Comparison of ENCODE assay signal across 8 mouse cellular contexts in the genomic region with DNA sequence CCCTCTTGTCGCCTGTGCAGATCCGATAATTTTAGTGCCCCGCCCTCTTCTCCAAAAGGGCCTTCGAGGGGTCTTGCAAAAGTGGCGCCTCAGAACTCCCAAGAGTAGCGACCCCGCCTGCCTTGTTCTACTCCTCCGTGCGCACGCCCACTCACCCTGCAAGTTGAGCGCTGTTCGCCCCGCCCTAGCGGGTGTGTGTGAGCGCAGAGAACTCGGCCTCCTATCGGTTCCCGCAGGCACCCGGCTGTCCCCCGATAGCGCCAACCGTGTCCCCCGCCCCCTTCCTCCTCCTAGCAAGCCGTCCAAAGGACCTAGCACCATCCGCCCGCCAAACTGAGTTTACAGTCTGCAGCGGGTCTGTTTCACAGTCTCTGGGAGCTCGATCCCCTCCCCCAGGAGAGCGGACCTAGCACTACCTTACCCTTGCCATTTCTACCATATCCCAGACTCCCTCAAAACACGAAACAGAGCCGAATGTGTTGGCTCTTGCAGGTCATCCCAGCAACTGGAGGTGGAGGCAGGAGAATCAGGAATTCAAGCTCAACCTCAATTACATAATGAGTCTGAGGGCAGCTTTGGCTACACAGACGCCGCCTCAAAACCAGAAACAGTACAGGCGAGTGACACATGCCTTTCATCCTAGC. TPM values are rescaled to one million over a fixed set of nuclear protein-coding genes. Genes with fewer than 3 reads are reported as not detected.
DNase-seq lines count a peak whose midpoint lies in the region; ATAC-seq and TF ChIP-seq lines count a peak whose summit lies in the region.

No protein-coding gene starts in this region.

- H3K27me3 ChIP-seq in erythroblast, embryonic 14.5 days (ENCODE audit: control insufficient read depth): peaks cover 5% of the 10 kb centered on the region; the same call in 1 of the 2 replicates
- peaks cover 25% of the 10 kb centered on the region for H3K27me3 ChIP-seq in heart, postnatal 0 days (ENCODE audit: control insufficient read depth, insufficient read depth, low read length)
- H3K27me3 ChIP-seq in liver, postnatal 0 days (ENCODE audit: insufficient read depth, low read length): 0 out of 2 replicates have a peak, but pooled peaks cover 11% of the 10 kb centered on the region
- H3K27me3 ChIP-seq in neural tube, embryonic 13.5 days: peaks cover 56% of the 10 kb centered on the region
- no peaks in the 10 kb centered on the region for H3K27me3 ChIP-seq in testis, adult 2 months (ENCODE audit: control insufficient read depth, insufficient read depth, low read length)

- peak overlapping the region; percentile 64 for H3K4me3 ChIP-seq in brown adipose tissue, adult 24 weeks (ENCODE audit: insufficient read depth, low read depth, low read length)
- H3K4me3 ChIP-seq in erythroblast, embryonic 14.5 days (replicated peaks): peak overlapping the region; percentile 99
- H3K4me3 ChIP-seq in heart, postnatal 0 days (ENCODE audit: low read depth, low read length): peak overlapping the region; percentile 45
- peak overlapping the region; percentile 74 for H3K4me3 ChIP-seq in liver, postnatal 0 days (ENCODE audit: low read depth, low read length)
- peak overlapping the region; percentile 35 for H3K4me3 ChIP-seq in neural tube, embryonic 13.5 days
- peak overlapping the region; percentile 25 for H3K4me3 ChIP-seq in testis, adult 2 months (ENCODE audit: control insufficient read depth, low read depth, low read length)

- peaks cover 12% of the 10 kb centered on the region for H3K4me1 ChIP-seq in brown adipose tissue, adult 24 weeks (ENCODE audit: control insufficient read depth, insufficient read depth, insufficient read length, low read length)
- peaks cover 62% of the 10 kb centered on the region for H3K4me1 ChIP-seq in erythroblast, embryonic 14.5 days (ENCODE audit: control insufficient read depth)
- peaks cover 25% of the 10 kb centered on the region for H3K4me1 ChIP-seq in heart, postnatal 0 days (ENCODE audit: control insufficient read depth, insufficient read depth)
- H3K4me1 ChIP-seq in liver, postnatal 0 days (ENCODE audit: insufficient read depth): peaks cover 32% of the 10 kb centered on the region
- peaks cover 33% of the 10 kb centered on the region for H3K4me1 ChIP-seq in neural tube, embryonic 13.5 days (replicated peaks)
- peaks cover 13% of the 10 kb centered on the region for H3K4me1 ChIP-seq in testis, adult 2 months (ENCODE audit: control insufficient read depth, insufficient read depth, low read length)

- H3K4me2 ChIP-seq in heart, postnatal 0 days (ENCODE audit: low read depth, low read length): peak overlapping the region; percentile 89
- peak overlapping the region; percentile 71 for H3K4me2 ChIP-seq in liver, postnatal 0 days (ENCODE audit: low read depth, low read length)
- peak overlapping the region; percentile 61 for H3K4me2 ChIP-seq in neural tube, embryonic 13.5 days

- H3K9me3 ChIP-seq in erythroblast, embryonic 14.5 days (ENCODE audit: control insufficient read depth, low read length): no peaks in the 10 kb centered on the region
- no peaks in the 10 kb centered on the region for H3K9me3 ChIP-seq in heart, postnatal 0 days (replicated peaks; ENCODE audit: control insufficient read depth, low read length)
- H3K9me3 ChIP-seq in liver, postnatal 0 days (ENCODE audit: low read length): no peaks in the 10 kb centered on the region
- H3K9me3 ChIP-seq in neural tube, embryonic 13.5 days: no peaks in the 10 kb centered on the region

- WGBS in heart, postnatal 0 days: 3% methylated on average over 34 of the region's 34 CpGs
- 3% methylated on average over 34 of the region's 34 CpGs for WGBS in liver, postnatal 0 days (ENCODE audit: insufficient replicate concordance)
- WGBS in neural tube, embryonic 13.5 days: 3% methylated on average over 34 of the region's 34 CpGs

- no peak for TF ChIP-seq EP300 in heart, postnatal 0 days (IDR thresholded peaks at IDR 0.05; ENCODE audit: low read depth)
- peak; percentile 93 for TF ChIP-seq EP300 in liver, postnatal 0 days (IDR thresholded peaks at IDR 0.05; ENCODE audit: low read depth)

- DNase-seq in CD8-positive naive resting alpha-beta T cell, adult 2 months (ENCODE audit: low read depth in 2 of 2, low spot score in 2 of 2): peak; percentile 37 to 53
- DNase-seq in heart, postnatal 0 days (ENCODE audit: low spot score): peak; percentile 17
- DNase-seq in kidney, postnatal 25 days: peak; percentile 66 to 86
- peak; percentile 94 for DNase-seq in liver, postnatal 0 days

- ATAC-seq in heart, postnatal 0 days (ENCODE audit: insufficient read depth, low read depth): peak; percentile 62
- peak; percentile 93 for ATAC-seq in liver, postnatal 0 days
- ATAC-seq in neural tube, embryonic 13.5 days (ENCODE audit: low read depth): peak; percentile 41

- no peak for TF ChIP-seq POLR2A in testis, adult 2 months (IDR thresholded peaks at IDR 0.05; ENCODE audit: control insufficient read depth, low read depth, low read length)

- peaks cover 57% of the 10 kb centered on the region for H3K36me3 ChIP-seq in erythroblast, embryonic 14.5 days (ENCODE audit: control insufficient read depth)
- H3K36me3 ChIP-seq in heart, postnatal 0 days (replicated peaks; ENCODE audit: control insufficient read depth, insufficient read depth, low read length): no peaks in the 10 kb centered on the region
- peaks cover 32% of the 10 kb centered on the region for H3K36me3 ChIP-seq in liver, postnatal 0 days (replicated peaks; ENCODE audit: insufficient read depth, low read length)
- no peaks in the 10 kb centered on the region for H3K36me3 ChIP-seq in neural tube, embryonic 13.5 days
- H3K36me3 ChIP-seq in testis, adult 2 months (ENCODE audit: control insufficient read depth, insufficient read depth, low read length): no peaks in the 10 kb centered on the region

- H3K9ac ChIP-seq in heart, postnatal 0 days (replicated peaks; ENCODE audit: low read depth, low read length): 0 out of 2 replicates have a peak overlapping the region, but pooled peaks have one; percentile 13
- peak overlapping the region; percentile 70 for H3K9ac ChIP-seq in liver, postnatal 0 days (replicated peaks)
- H3K9ac ChIP-seq in neural tube, embryonic 13.5 days: peak overlapping the region; percentile 59

- peak overlapping the region; percentile 80 for H3K27ac ChIP-seq in brown adipose tissue, adult 24 weeks (replicated peaks; ENCODE audit: low read depth, low read length)
- no peak overlapping the region for H3K27ac ChIP-seq in heart, postnatal 0 days (ENCODE audit: low read depth)
- H3K27ac ChIP-seq in liver, postnatal 0 days (ENCODE audit: low read depth): peak overlapping the region; percentile 81
- no peak overlapping the region for H3K27ac ChIP-seq in neural tube, embryonic 13.5 days (replicated peaks)
- no peak overlapping the region for H3K27ac ChIP-seq in testis, adult 2 months (ENCODE audit: control insufficient read depth, insufficient read depth, low read depth, low read length)

- TF ChIP-seq CTCF in heart, postnatal 0 days (IDR thresholded peaks at IDR 0.05; ENCODE audit: low read depth): no peak
- peak; percentile 36; the same call in 1 of the 2 replicates for TF ChIP-seq CTCF in liver, postnatal 0 days (IDR thresholded peaks at IDR 0.05; ENCODE audit: low read depth)
- TF ChIP-seq CTCF in testis, adult 2 months (IDR thresholded peaks at IDR 0.05; ENCODE audit: control insufficient read depth, insufficient read depth, insufficient replicate concordance, low read depth, low read length): no peak

RNA-seq across cellular contexts. Expression of gene Epor, which starts 0.8 kb away (rescaled TPM):
- polyA plus RNA-seq in brown adipose tissue, adult 24 weeks (2012; ENCODE audit: insufficient read depth, insufficient read length, missing spikeins): 1.3 and 1.7 TPM in 2 replicates
- 80.2 and 112 TPM in 2 replicates for polyA plus RNA-seq in erythroblast, embryonic 14.5 days (2012)
- 0.27 and 2.8 TPM in 2 replicates for total RNA-seq in heart, postnatal 0 days (2014; rRNA removed; ENCODE audit: low replicate concordance)
- polyA plus RNA-seq in heart, postnatal 0 days (2015; fragmentation: Nextera tagmentation; extraction: Ambion mirVana): 2.6 and 3.4 TPM in 2 replicates
- 40.6 and 41.6 TPM in 2 replicates for polyA plus RNA-seq in liver, postnatal 0 days (2015; fragmentation: Nextera tagmentation; extraction: Ambion mirVana)
- polyA plus RNA-seq in neural tube, embryonic 13.5 days (2015; fragmentation: Nextera tagmentation; extraction: Ambion mirVana): 2.1 and 2.8 TPM in 2 replicates
- polyA plus RNA-seq in testis, adult 2 months (2012; rRNA removed): 1.5 and 1.9 TPM in 2 replicates

RNA-seq across cellular contexts. Expression of gene Swsap1, which starts 7.0 kb away (rescaled TPM):
- 11.6 and 15.4 TPM in 2 replicates for polyA plus RNA-seq in brown adipose tissue, adult 24 weeks (2012; ENCODE audit: insufficient read depth, insufficient read length, missing spikeins)
- polyA plus RNA-seq in erythroblast, embryonic 14.5 days (2012): 0.32 and 0.37 TPM in 2 replicates
- total RNA-seq in heart, postnatal 0 days (2014; rRNA removed; ENCODE audit: low replicate concordance): 14.3 and 19.5 TPM in 2 replicates
- polyA plus RNA-seq in heart, postnatal 0 days (2015; fragmentation: Nextera tagmentation; extraction: Ambion mirVana): 4.6 and 5.1 TPM in 2 replicates
- 2.3 and 2.6 TPM in 2 replicates for polyA plus RNA-seq in liver, postnatal 0 days (2015; fragmentation: Nextera tagmentation; extraction: Ambion mirVana)
- 8.8 and 10.7 TPM in 2 replicates for polyA plus RNA-seq in neural tube, embryonic 13.5 days (2015; fragmentation: Nextera tagmentation; extraction: Ambion mirVana)
- polyA plus RNA-seq in testis, adult 2 months (2012; rRNA removed): 4.7 and 5.1 TPM in 2 replicates

RNA-seq across cellular contexts. Expression of gene Plppr2, which starts 25.7 kb away (rescaled TPM):
- polyA plus RNA-seq in brown adipose tissue, adult 24 weeks (2012; ENCODE audit: insufficient read depth, insufficient read length, missing spikeins): 1.9 and 2.0 TPM in 2 replicates
- polyA plus RNA-seq in erythroblast, embryonic 14.5 days (2012): 0.05 and 0.06 TPM in 2 replicates
- total RNA-seq in heart, postnatal 0 days (2014; rRNA removed; ENCODE audit: low replicate concordance): 2.6 and 6.4 TPM in 2 replicates
- 0.86 and 1.4 TPM in 2 replicates for polyA plus RNA-seq in heart, postnatal 0 days (2015; fragmentation: Nextera tagmentation; extraction: Ambion mirVana)
- 0.70 and 1.0 TPM in 2 replicates for polyA plus RNA-seq in liver, postnatal 0 days (2015; fragmentation: Nextera tagmentation; extraction: Ambion mirVana)
- 69.5 and 73.1 TPM in 2 replicates for polyA plus RNA-seq in neural tube, embryonic 13.5 days (2015; fragmentation: Nextera tagmentation; extraction: Ambion mirVana)
- 33.3 and 39.3 TPM in 2 replicates for polyA plus RNA-seq in testis, adult 2 months (2012; rRNA removed)

RNA-seq across cellular contexts. Expression of gene Rgl3, which starts 26.7 kb away (rescaled TPM):
- 9.2 and 10.4 TPM in 2 replicates for polyA plus RNA-seq in brown adipose tissue, adult 24 weeks (2012; ENCODE audit: insufficient read depth, insufficient read length, missing spikeins)
- polyA plus RNA-seq in erythroblast, embryonic 14.5 days (2012): 0.01 TPM in 1 of 2 replicates, not detected in the other
- total RNA-seq in heart, postnatal 0 days (2014; rRNA removed; ENCODE audit: low replicate concordance): 0.39 and 11.4 TPM in 2 replicates
- 0.63 and 0.75 TPM in 2 replicates for polyA plus RNA-seq in heart, postnatal 0 days (2015; fragmentation: Nextera tagmentation; extraction: Ambion mirVana)
- polyA plus RNA-seq in liver, postnatal 0 days (2015; fragmentation: Nextera tagmentation; extraction: Ambion mirVana): 0.14 and 0.32 TPM in 2 replicates
- 1.7 and 1.9 TPM in 2 replicates for polyA plus RNA-seq in neural tube, embryonic 13.5 days (2015; fragmentation: Nextera tagmentation; extraction: Ambion mirVana)
- polyA plus RNA-seq in testis, adult 2 months (2012; rRNA removed): 3.9 and 5.2 TPM in 2 replicates

RNA-seq across cellular contexts. Expression of gene Tmem205, which starts 35.2 kb away (rescaled TPM):
- 204 and 213 TPM in 2 replicates for polyA plus RNA-seq in brown adipose tissue, adult 24 weeks (2012; ENCODE audit: insufficient read depth, insufficient read length, missing spikeins)
- 0.10 TPM in 2 replicates for polyA plus RNA-seq in erythroblast, embryonic 14.5 days (2012)
- 52.6 and 53.9 TPM in 2 replicates for total RNA-seq in heart, postnatal 0 days (2014; rRNA removed; ENCODE audit: low replicate concordance)
- polyA plus RNA-seq in heart, postnatal 0 days (2015; fragmentation: Nextera tagmentation; extraction: Ambion mirVana): 44.8 and 47.2 TPM in 2 replicates
- polyA plus RNA-seq in liver, postnatal 0 days (2015; fragmentation: Nextera tagmentation; extraction: Ambion mirVana): 222 and 246 TPM in 2 replicates
- 41.7 and 47.4 TPM in 2 replicates for polyA plus RNA-seq in neural tube, embryonic 13.5 days (2015; fragmentation: Nextera tagmentation; extraction: Ambion mirVana)
- 296 and 312 TPM in 2 replicates for polyA plus RNA-seq in testis, adult 2 months (2012; rRNA removed)

Comparison
In these comparisons a context has a peak if more than half of its experiments do, and no peak if none do; other contexts are left out.
1. DNase-seq: peak in every context shown above with its lines; median percentile 94 in liver, postnatal 0 days; 76 in kidney, postnatal 25 days; 45 in CD8-positive naive resting alpha-beta T cell, adult 2 months; 17 in heart, postnatal 0 days.
2. H3K27ac ChIP-seq: peak in brown adipose tissue, adult 24 weeks (single experiment) and liver, postnatal 0 days (single experiment); none in heart, postnatal 0 days (single experiment), neural tube, embryonic 13.5 days (single experiment) and testis, adult 2 months (single experiment).
3. H3K4me3 ChIP-seq: peak in every context shown above with its lines; median percentile 99 in erythroblast, embryonic 14.5 days; 74 in liver, postnatal 0 days; 64 in brown adipose tissue, adult 24 weeks; 45 in heart, postnatal 0 days; 35 in neural tube, embryonic 13.5 days; 25 in testis, adult 2 months.
4. ATAC-seq: peak in every context shown above with its lines; median percentile 93 in liver, postnatal 0 days; 62 in heart, postnatal 0 days; 41 in neural tube, embryonic 13.5 days.
5. H3K9ac ChIP-seq: peak in every context shown above with its lines; median percentile 70 in liver, postnatal 0 days; 59 in neural tube, embryonic 13.5 days; 13 in heart, postnatal 0 days.
6. RNA of gene Plppr2, which starts 25.7 kb away (polyA plus RNA-seq): 69.5 to 73.1 TPM in neural tube, embryonic 13.5 days and 33.3 to 39.3 TPM in testis, adult 2 months; 1.9 to 2.0 TPM in brown adipose tissue, adult 24 weeks, 0.86 to 1.4 TPM in heart, postnatal 0 days, 0.70 to 1.0 TPM in liver, postnatal 0 days and 0.05 to 0.06 TPM in erythroblast, embryonic 14.5 days; every median in the first group is over 10 times any median in the second.
7. Peak in every context shown above with its lines, with median percentiles within 50 percentile points of each other: H3K4me2 ChIP-seq.